Mouse (Mus musculus): ENCODE data around the gene Qrfpr.
A peak's percentile ranks its signal among the peaks of the same experiment; 100 is the strongest.

Gene Qrfpr

DNA sequence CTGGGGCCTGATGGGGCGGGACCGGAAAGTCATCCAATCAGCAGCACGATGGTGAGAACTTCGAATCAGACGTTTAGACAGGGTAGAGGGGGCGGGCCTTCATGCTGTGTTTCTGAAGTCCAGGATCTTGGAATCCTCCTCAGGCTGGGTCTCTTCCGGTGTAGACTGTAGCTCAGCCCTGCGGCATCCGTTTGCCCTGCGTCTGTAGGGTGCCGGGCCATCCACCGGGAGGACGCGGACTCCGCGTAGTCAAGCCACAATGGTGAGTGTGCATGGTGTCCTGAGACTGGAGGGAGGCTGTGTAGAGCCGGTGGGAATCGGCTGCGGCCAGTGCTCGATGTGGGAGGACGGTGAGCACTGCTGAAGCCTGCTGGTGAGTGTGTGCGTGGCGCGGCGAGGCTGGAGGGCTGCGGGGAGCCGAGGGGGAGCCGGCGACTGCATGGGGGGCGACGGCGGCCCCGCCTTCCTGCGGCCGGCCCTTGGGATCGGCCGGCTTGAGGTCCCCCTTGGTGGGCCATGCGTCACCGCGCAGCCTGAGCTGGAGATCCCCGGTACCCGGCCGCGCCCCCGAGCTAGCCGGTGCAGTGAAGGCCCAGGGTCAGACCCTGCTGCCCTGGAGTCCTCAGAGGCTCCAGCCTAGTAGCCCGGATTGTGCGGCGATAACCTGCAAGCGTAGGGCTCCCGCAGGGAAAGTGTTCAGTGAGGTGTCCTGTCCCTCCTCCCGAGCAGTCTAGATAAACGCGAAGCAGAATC, 71.0 kb downstream of the Qrfpr start, which contains the start of gene D3Ertd254e:
TSS of gene D3Ertd254e (plus strand) at position 84 of the 753 bp plus-strand sequence.
- DNase-seq (ENCODE audit: low read depth, low spot score) = peak; percentile 94

DNA sequence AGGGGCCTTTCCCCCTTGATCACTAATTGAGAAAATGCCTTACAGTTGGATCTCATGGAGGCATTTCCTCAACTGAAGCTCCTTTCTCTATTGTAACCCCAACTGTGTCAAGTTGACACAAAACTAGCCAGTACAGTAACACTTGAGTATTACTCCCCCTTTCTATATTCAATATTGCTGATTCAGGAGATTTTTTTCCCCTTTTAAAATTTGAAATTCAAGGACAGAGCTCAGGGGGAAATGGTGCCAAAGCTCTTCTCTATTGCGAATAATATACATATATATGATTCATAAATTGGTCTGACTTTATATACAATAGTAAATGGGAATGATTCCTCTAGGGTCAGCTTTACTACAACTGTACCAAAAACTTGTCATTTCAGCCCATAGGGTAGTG, 71.6 kb downstream of the Qrfpr start:
- DNase-seq (ENCODE audit: low read depth, low spot score) = no peak

DNA sequence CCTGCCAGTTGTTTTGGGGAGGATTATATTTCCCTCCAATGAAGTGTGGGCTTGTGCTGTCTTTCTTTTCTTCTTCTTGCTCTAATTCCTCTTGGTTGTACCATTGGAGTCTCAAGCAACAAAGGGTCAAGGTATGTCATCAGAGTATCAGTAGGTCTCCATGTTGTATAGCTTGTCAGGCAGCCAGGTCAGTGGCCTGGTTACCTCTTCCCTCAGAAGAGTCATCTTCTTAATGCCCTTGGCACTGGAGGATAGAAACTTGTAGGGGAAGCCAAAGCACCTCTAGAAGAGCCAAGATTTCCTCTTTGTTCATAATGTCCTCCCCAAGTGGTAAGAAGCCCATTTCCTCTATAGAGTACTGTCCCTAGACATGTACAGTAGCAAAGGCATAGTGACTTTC, 83.1 kb downstream of the Qrfpr start:
- no peak for DNase-seq (ENCODE audit: low read depth, low spot score)

DNA sequence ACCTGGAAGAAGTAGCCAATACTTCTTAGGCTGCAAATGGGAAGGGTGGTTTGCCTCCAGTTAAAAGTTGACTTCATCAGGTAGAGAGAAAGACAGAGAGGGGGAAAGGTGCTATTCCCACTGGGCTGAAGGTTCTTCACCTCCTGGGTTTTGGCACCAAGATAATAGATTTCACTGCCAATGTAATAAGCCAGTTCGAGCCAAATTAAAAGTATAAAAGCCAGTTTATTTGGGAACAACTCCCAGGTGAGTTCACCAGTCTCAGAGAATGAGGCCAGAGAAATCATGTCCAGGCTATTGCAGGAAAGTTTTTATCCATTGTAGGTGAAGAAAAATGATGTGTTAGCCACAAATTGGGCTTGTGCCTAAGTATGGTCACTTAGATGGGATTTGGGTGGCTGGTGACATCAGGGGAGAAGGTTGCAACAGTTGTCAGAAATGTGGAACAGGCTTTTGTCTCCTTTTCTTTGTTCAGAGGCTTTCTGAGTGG, 83.9 kb downstream of the Qrfpr start:
- no peak for DNase-seq (ENCODE audit: low read depth, low spot score)

DNA sequence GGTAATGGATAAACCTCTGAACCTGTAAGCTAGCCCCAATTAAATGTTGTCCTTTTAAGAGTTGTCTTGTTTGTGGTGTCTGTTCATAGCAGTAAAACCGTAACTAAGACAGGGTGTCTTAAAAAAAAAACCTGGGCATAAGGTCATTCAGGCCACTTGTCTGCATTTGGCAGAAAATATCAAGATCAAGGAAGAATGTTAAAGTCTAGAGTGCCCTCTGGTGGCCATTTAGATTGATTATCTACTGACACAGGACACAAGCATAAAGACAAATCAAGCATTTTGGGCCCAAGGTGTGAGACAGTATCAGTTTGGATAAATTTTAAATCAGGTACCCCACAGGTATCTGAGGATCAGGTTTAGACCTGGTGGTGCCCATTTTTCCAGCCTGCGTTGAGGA, 84.6 kb downstream of the Qrfpr start:
- peak; percentile 54 for DNase-seq (ENCODE audit: low read depth, low spot score)

DNA sequence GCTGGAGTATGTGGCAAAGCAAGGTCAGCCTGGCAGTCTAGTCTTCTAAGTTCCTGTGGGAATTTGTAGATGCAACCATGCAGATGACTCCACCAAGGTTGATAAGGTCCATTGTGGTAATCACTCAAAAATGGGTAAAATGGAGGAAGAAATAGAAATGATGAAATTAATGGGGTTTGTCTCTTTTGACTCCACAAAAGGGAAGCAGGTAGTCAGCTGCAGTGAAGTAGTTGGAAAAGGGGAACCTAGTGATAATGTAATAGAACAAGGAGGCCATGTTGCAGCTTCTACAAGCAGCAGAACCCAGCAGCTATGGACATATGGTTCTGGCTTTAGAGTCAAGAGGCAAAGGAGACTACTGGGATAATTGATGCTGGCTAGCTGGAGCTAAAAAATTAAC, 86.0 kb downstream of the Qrfpr start:
- DNase-seq (ENCODE audit: low read depth, low spot score) = no peak
